Mouse (Mus musculus): ENCODE data around the gene Ino80e.

The Ino80e gene

DNA sequence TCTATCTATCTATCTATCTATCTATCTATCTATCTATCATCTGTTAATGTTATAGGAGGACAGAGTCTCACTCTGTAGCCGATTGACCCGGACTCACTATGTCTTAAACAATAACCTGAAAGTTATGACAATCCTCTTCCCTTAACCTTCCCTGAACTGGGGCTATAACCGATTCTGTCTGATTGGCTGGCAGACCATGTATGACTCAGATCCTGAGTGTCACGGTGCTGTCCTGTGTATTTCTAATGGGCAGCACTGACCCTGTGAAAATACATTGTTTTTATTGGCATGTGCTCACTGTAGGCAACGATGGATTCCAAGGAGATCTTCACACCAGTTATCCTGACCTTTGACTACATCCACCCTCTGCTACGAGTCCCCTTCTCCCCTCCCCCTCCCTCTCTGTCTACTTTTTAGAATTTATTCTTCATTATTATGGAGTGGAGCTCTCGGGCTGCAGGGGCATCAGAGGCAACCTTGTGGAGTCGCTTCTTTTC is 46.4 kb downstream of the Ino80e start:
- no peak for DNase-seq (ENCODE audit: low spot score in 2 of 2)

GRCm38 (mm10) chr7:126809723-126810369 is 52.3 kb downstream of the Ino80e start:
- no peak for DNase-seq (ENCODE audit: low spot score in 2 of 2)

GRCm38 (mm10) chr7:126808703-126809455 is 53.3 kb downstream of the Ino80e start:
- peak; percentile 72 to 90 for DNase-seq (ENCODE audit: low spot score in 2 of 2)

DNA sequence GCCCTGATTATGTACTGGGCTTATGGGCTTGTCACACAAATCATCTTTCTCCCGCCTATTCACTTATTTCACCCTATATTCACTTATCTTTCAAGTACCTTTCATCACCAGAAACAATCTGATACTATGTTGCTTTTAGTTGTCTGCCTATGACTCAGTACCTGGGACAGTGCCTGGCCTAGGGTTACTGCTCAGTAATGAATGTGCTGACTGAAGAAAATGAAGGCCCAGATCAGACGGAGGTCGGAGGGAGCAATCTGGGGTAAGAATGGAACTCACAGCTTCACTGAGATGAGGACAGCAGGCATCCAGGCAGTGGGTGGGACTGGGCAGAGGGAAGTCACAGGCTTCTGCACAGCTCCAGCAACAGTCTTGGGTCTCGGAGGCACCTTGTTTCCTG is 54.8 kb downstream of the Ino80e start:
- no peak for DNase-seq (ENCODE audit: low spot score in 2 of 2)

DNA sequence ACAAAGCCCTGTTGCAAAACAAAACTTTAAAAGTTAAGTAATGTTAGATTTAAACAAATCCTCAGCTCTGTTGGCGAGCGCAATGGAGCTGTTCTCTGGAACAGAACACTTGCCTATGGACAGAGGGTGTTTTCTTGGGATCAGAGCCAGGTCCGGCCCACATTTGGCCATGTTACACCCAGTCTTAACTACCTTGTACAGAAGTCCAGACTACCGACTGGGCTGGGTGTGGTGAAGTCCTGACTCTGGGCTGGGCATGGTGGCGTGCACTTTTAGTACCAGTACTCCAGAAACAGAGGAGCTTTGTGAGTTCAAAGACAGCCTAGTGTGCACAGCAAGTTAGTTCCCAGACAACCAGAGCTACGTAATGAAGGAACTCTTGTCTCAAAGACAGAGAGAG is 55.2 kb downstream of the Ino80e start:
- no peak for DNase-seq (ENCODE audit: low spot score in 2 of 2)

DNA sequence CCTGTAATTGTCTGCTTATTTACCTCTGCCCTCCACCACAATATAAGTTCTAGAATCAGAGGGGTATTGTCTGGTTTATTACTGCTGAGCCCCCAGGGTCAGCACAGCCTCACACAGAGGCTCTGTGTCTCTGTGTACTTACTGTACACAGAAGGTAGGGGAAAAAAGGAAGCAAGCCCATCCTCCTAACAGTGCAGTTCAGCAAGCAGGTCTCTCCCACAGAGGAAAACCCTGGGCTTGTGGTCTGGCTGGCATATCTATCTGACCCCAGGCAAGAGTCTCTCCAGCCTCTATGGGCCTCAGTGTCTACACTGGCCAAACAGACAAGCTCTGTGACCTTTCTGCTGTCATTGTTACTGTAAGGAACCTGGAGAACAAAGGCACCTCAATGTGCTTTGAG is 58.4 kb downstream of the Ino80e start:
- DNase-seq (ENCODE audit: low spot score in 2 of 2): no peak

- DNase-seq (ENCODE audit: low spot score in 2 of 2): no peak
Measured at GRCm38 (mm10) chr7:126803181-126803580, 59.0 kb downstream of the Ino80e start.

DNA sequence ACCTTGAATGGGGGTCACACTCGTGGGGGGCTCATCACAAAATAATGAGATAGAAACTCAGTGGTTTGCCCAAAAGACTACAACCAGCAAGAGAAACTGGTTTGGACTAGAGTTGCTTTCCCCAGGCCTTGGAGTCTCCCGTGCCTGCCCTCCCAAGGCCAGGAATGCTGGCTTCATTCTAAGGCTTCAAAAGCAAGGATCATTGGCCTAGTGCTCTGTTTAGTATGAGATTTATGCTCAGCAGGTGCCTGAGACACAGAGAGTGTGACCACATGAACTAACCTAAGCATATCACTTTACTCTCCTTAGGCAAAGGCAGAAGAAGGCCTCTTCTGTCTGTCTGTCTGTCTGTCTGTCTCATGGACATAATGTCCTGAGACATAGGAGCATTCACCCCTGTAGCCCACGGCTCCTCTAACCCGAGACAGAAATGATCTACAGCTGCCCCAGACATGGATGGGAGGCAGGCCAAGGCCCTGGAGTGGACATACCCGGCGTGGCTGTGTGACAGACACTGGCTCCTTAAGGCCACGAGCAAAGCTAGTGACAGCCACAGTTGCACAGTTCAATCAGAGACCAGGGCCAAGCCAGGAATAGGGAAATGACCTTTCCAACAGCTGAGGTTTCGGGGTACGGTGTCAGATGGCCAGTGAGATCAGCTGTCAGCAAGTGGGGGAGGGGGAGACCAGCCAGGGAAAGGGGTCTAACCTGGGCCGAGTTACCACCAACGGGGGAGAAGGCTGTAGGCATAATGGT is 59.9 kb downstream of the Ino80e start:
- DNase-seq (ENCODE audit: low spot score in 2 of 2): no peak

DNA sequence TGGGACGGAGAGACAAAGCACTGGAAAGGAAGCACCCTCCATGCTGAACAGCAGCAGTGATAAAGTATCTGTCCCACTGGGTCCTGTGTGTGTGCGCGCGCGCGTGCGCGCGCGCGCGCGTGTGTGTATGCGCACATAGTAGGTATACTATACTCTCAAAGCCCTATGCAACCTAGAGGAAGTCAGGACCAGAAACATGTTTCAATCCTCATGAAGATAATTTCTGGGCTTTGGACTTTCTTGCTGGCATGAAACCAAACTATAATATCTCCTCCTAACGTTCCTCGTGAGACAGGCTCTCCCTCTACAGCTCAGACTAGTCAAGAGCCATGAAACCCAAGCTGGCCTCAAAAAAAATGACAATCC is 61.1 kb downstream of the Ino80e start:
- DNase-seq (ENCODE audit: low spot score in 2 of 2): no peak

All from left cerebral cortex, adult 9 months (tissue).